Mouse (Mus musculus) lung, embryonic 14.5 days (tissue): ENCODE results near the gene Npcd. TPM values are rescaled to one million over a fixed set of nuclear protein-coding genes. Genes with fewer than 3 reads are reported as not detected.
A peak's percentile ranks its signal among the peaks of the same experiment; 100 is the strongest.

Experiments used
- ATAC-seq: fragments of 200-750 bp; cut with Nextera tagmentation; 2 replicates; pipeline ENCODE4 v1.8.0; 2017; ENCODE audit warnings: mild to moderate bottlenecking, moderate TSS enrichment, moderate library complexity; ENCODE audit not compliant: insufficient read depth
- DNase-seq: peaks from one replicate; pipeline ENCODE4 v3.0.0-alpha.2; 2015
- H3K27ac ChIP-seq: fragments of 300-500 bp; sonication (generic); 2 replicates; pipeline ENCODE4 v1.5.1; 2014; ENCODE audit warnings: low read depth, mild to moderate bottlenecking, moderate library complexity
- H3K27me3 ChIP-seq: fragments of 300-500 bp; sonication (generic); 2 replicates; pipeline ENCODE4 v1.6.1; 2014; ENCODE audit warnings: low read length, control low read depth; ENCODE audit not compliant: insufficient read depth
- H3K36me3 ChIP-seq: fragments of 300-500 bp; sonication (generic); 2 replicates; pipeline ENCODE4 v1.6.1; 2014; ENCODE audit warnings: control low read depth; ENCODE audit not compliant: insufficient read depth
- H3K4me1 ChIP-seq: fragments of 300-500 bp; sonication (generic); 2 replicates; pipeline ENCODE4 v1.6.1; 2014; ENCODE audit warnings: antibody characterized with exemption, control low read depth; ENCODE audit not compliant: insufficient read depth
- H3K4me2 ChIP-seq: fragments of 300-500 bp; sonication (generic); 2 replicates; pipeline ENCODE4 v1.6.1; 2014; ENCODE audit warnings: mild to moderate bottlenecking
- H3K4me3 ChIP-seq: fragments of 300-500 bp; sonication (generic); 2 replicates; pipeline ENCODE4 v1.5.1; 2014; ENCODE audit warnings: low read depth, low read length
- H3K9ac ChIP-seq: fragments of 300-500 bp; sonication (generic); 2 replicates; pipeline ENCODE4 v1.6.1; 2014
- H3K9me3 ChIP-seq: fragments of 300-500 bp; sonication (generic); 2 replicates; pipeline ENCODE4 v1.6.1; 2016; ENCODE audit warnings: low read depth, low read length, control low read depth
- CTCF ChIP-seq: IDR thresholded peaks from 2 replicates; pipeline ENCODE4 v1.5.1; 2016; ENCODE audit warnings: antibody characterized with exemption, low read depth
- WGBS: fragments of 180-500 bp; shearing (Covaris S2); extraction: QIAGEN DNeasy Blood & Tissue Kit; methylation state at CpG from one replicate; pipeline ENCODE4 v1.1.7; 2014; 5-methylcytosine and 5-hydroxymethylcytosine counted together
- polyA plus RNA-seq: library from polyadenylated mRNA; unstranded; fragments of >200 nt; fragmentation: Nextera tagmentation; extraction: Ambion mirVana; gene quantifications from 2 replicates; pipeline ENCODE4 v1.2.1, GENCODE M21; 2014

Npcd gene
- polyA plus RNA-seq, 1 experiment from 2014 or later, result not detected

DNA sequence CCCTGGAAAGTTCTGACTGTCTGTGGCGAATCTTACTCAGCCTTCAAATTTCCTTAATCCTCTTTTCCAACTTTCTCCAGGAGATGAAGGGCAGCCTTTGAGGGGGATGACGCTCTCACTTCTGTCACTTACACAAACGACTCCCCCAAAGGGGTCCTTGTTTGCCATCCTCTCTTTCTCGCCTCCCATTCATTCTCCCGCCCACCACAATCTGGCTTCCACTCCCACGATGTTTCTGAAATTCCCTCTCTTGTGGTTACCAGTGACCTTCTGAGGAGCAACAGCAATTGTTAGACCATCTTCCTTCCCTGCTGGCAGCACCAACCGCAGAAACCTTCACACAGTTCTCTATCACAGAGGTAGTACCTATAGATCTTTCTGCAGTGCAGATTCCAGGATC is 58.4 kb downstream of the Npcd start:
- no peak overlapping the region for H3K9ac ChIP-seq
- TF ChIP-seq CTCF, result no peak

DNA sequence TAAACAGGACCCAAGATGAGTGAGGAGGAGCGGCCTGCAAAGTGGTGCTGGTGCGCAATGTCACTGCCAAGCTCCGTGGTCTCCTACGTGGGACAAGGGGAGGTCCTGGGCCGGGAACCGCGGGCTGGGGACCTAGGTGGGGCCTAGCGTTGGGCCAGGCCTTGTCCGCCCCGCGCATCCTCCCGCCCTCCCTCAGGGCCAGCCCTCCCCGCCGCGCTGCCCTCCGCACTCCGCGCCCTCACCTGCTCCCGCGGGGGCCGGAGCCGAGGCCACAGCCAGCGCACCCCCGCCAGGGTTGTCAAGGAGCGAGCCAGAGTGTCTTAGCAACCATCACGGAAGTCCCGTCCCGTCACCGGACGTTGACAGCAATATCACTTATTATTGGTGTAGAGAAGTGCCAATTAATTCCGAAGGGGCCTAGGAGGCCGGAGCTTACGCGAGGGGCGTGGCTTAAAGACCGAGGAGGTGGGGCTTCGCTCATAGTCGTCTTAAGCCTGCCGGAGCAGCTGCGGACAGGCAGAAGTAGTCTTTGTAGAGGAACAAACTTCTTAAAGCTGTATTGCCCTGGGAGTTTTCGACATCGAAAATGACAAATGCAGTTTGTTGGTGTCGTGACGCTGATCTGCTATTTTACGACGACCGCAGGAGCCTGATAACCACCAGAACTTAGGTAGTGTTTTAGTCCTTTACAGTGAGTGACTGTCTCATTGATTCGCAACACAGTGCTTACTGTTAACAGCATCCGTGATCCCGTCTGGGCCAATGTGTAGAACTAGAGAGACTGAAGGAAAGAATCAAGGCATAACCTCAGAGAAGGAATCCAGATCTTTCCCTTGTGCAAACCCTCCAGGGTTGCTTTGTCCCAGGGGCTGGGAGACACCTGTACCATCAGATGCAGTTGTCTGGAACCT is 59.7 kb downstream of the Npcd start:
- Histone ChIP-seq H3K9me3 (no peaks in the 10 kb centered on the region), H3K4me3 (peak overlapping the region; percentile 82), H3K27ac (peak overlapping the region; percentile 65), H3K4me1 (peaks cover 6% of the 10 kb centered on the region; the same call in 1 of the 2 replicates), H3K9ac (peak overlapping the region; percentile 83), H3K4me2 (peak overlapping the region; percentile 83), H3K27me3 (no peaks in the 10 kb centered on the region), H3K36me3 (no peaks in the 10 kb centered on the region)
- no peak for TF ChIP-seq CTCF
- DNase-seq (peak; percentile 100), ATAC-seq (peak; percentile 99)
- WGBS, result under 1% methylated on average over 50 of the region's 50 CpGs

More for the DNA sequence above, 58.4 kb downstream of the Npcd start:
- Histone ChIP-seq H3K4me1 (peaks cover 6% of the 10 kb centered on the region; the same call in 1 of the 2 replicates), H3K36me3 (no peaks in the 10 kb centered on the region), H3K27me3 (no peaks in the 10 kb centered on the region), H3K27ac (no peak overlapping the region), H3K4me3 (no peak overlapping the region), H3K9me3 (no peaks in the 10 kb centered on the region), H3K4me2 (no peak overlapping the region)
- no peak for ATAC-seq
- 56% methylated on average over 7 of the region's 7 CpGs for WGBS
- DNase-seq, result no peak

GRCm38 (mm10) chr15:79770629-79771240 is 63.3 kb downstream of the Npcd start:
- Histone ChIP-seq H3K4me3 (no peak overlapping the region), H3K27ac (no peak overlapping the region), H3K9me3 (no peaks in the 10 kb centered on the region), H3K9ac (no peak overlapping the region), H3K27me3 (no peaks in the 10 kb centered on the region), H3K4me1 (peaks cover 6% of the 10 kb centered on the region; the same call in 1 of the 2 replicates), H3K4me2 (no peak overlapping the region), H3K36me3 (no peaks in the 10 kb centered on the region)
- 65% methylated on average over 21 of the region's 21 CpGs for WGBS
- DNase-seq, result no peak
- no peak for TF ChIP-seq CTCF
- no peak for ATAC-seq

- Histone ChIP-seq H3K9me3 (no peaks in the 10 kb centered on the region), H3K36me3 (peaks cover 11% of the 10 kb centered on the region), H3K4me2 (no peak overlapping the region), H3K27me3 (no peaks in the 10 kb centered on the region), H3K4me1 (peaks cover 3% of the 10 kb centered on the region; the same call in 1 of the 2 replicates), H3K9ac (no peak overlapping the region), H3K4me3 (no peak overlapping the region), H3K27ac (no peak overlapping the region)
- WGBS, result 57% methylated on average over 6 of the region's 6 CpGs
- TF ChIP-seq CTCF, result no peak
- ATAC-seq (no peak), DNase-seq (no peak)
These were observed 65.7 kb downstream of the Npcd start for GRCm38 (mm10) chr15:79768302-79768701.

- no peak overlapping the region for H3K4me3 ChIP-seq
- DNase-seq (no peak), ATAC-seq (no peak)
- TF ChIP-seq CTCF, result no peak
- H3K4me1 ChIP-seq, result no peaks in the 10 kb centered on the region
- no peak overlapping the region for H3K4me2 ChIP-seq
- WGBS, result 77% methylated on average over 16 of the region's 16 CpGs
- no peaks in the 10 kb centered on the region for H3K9me3 ChIP-seq
- no peak overlapping the region for H3K27ac ChIP-seq
- no peak overlapping the region for H3K9ac ChIP-seq
- H3K27me3 ChIP-seq, result no peaks in the 10 kb centered on the region
- peaks cover 20% of the 10 kb centered on the region for H3K36me3 ChIP-seq
These were observed 66.6 kb downstream of the Npcd start for GRCm38 (mm10) chr15:79767327-79767961.

DNA sequence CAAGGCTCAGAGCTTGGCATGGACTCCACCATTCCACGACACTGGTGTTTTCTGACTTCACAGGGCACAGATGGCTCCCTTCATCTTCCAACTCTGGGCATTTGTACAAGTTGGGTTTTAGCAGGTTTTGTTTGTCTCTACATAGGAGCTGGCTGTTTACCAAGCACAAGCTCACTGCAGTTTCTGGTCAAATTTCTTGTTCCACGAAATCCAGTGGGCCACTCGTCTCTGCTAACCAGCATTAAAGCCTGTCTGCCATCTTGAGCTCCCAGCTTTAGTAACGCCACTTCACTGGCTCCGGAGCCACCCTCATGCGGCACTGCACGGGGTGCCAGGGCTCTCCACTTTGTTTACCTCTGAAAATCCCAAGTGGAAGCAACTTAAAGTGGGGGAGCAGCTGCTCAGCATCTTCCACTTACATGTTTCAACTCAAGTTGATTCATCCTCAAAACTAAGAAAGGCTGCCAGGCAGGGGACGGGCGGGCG is 67.4 kb downstream of the Npcd start:
- no peak overlapping the region for H3K9ac ChIP-seq
- no peaks in the 10 kb centered on the region for H3K27me3 ChIP-seq
- no peaks in the 10 kb centered on the region for H3K4me1 ChIP-seq
- no peak for ATAC-seq
- TF ChIP-seq CTCF, result no peak
- peak; percentile 17 for DNase-seq
- H3K36me3 ChIP-seq, result peaks cover 23% of the 10 kb centered on the region
- 73% methylated on average over 10 of the region's 10 CpGs for whole genome bisulfite sequencing
- H3K27ac ChIP-seq, result no peak overlapping the region
- no peaks in the 10 kb centered on the region for H3K9me3 ChIP-seq
- H3K4me2 ChIP-seq, result no peak overlapping the region
- no peak overlapping the region for H3K4me3 ChIP-seq
